Mouse (Mus musculus) kidney, adult 18-20 months (tissue): ENCODE data around the gene Gm27021.

ENCODE experiments used
- DNase-seq: peaks from one replicate; pipeline ENCODE4 v3.0.0; 2021

The Gm27021 gene

GRCm38 (mm10) chr8:120667561-120668373 is at the start of gene Gm27021, which contains the start of gene Cox4i1:
TSS of gene Gm27021 (minus strand) at chr8:120668079.
TSS of gene Cox4i1 (plus strand) at chr8:120668222.
- peak; percentile 92 for DNase-seq

GRCm38 (mm10) chr8:120715996-120716680 is 48.3 kb upstream of the Gm27021 start:
- no peak for DNase-seq

GRCm38 (mm10) chr8:120715200-120715599 is 47.3 kb upstream of the Gm27021 start:
- no peak for DNase-seq

- no peak for DNase-seq
Measured at GRCm38 (mm10) chr8:120709176-120709575, 41.3 kb upstream of the Gm27021 start.

GRCm38 (mm10) chr8:120706193-120706592 is 38.3 kb upstream of the Gm27021 start:
- DNase-seq = no peak

GRCm38 (mm10) chr8:120705163-120705562 is 37.3 kb upstream of the Gm27021 start:
- no peak for DNase-seq

GRCm38 (mm10) chr8:120704203-120704602 is 36.3 kb upstream of the Gm27021 start:
- DNase-seq = no peak

GRCm38 (mm10) chr8:120701758-120702465 is 34.0 kb upstream of the Gm27021 start:
- no peak for DNase-seq

GRCm38 (mm10) chr8:120700053-120700452 is 32.2 kb upstream of the Gm27021 start:
- no peak for DNase-seq

- DNase-seq = no peak
Measured at GRCm38 (mm10) chr8:120699565-120699964, 31.7 kb upstream of the Gm27021 start.

GRCm38 (mm10) chr8:120699079-120699478 is 31.2 kb upstream of the Gm27021 start:
- no peak for DNase-seq

GRCm38 (mm10) chr8:120698426-120698825 is 30.5 kb upstream of the Gm27021 start:
- DNase-seq = no peak

- no peak for DNase-seq
Measured at GRCm38 (mm10) chr8:120697979-120698272, 30.0 kb upstream of the Gm27021 start.

GRCm38 (mm10) chr8:120697154-120697978 is 29.5 kb upstream of the Gm27021 start:
- no peak for DNase-seq

GRCm38 (mm10) chr8:120696401-120697153 is 28.7 kb upstream of the Gm27021 start:
- DNase-seq = no peak

GRCm38 (mm10) chr8:120693861-120694493 is 26.1 kb upstream of the Gm27021 start:
- peak; percentile 59 for DNase-seq

GRCm38 (mm10) chr8:120692934-120693333 is 25.1 kb upstream of the Gm27021 start:
- DNase-seq = no peak

GRCm38 (mm10) chr8:120688511-120688910 is 20.6 kb upstream of the Gm27021 start:
- DNase-seq = no peak

- peak; percentile 60 for DNase-seq
Measured at GRCm38 (mm10) chr8:120687786-120688185, 19.9 kb upstream of the Gm27021 start.

GRCm38 (mm10) chr8:120686576-120686975 is 18.7 kb upstream of the Gm27021 start:
- DNase-seq = no peak

GRCm38 (mm10) chr8:120686051-120686450 is 18.2 kb upstream of the Gm27021 start:
- no peak for DNase-seq
